Mouse (Mus musculus): ENCODE measurements around the gene Hpn.

The Hpn gene

DNA sequence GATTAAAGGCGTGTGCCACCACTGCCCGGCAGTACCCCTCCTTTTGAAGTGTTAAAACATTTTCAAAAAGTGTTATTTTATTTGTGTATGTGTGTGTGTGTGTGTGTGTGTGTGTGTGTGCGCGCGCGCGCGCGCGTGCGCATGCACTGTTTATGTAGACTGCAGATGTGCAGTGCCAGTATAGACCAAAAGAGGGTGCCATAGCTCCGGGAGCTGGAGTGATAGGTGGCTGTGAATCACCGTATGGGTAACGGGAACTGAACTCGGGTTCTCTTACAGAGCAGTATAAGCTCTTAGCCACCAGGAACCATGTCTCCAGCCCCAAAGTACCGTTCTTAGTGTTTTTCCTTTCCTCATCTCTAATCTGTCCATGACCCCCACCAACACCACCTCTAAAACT is 29.8 kb upstream of the Hpn start:
- in situ Hi-C loops (cut with MboI; ENCODE audit: low sequenced_read_pairs) = no loop called here

DNA sequence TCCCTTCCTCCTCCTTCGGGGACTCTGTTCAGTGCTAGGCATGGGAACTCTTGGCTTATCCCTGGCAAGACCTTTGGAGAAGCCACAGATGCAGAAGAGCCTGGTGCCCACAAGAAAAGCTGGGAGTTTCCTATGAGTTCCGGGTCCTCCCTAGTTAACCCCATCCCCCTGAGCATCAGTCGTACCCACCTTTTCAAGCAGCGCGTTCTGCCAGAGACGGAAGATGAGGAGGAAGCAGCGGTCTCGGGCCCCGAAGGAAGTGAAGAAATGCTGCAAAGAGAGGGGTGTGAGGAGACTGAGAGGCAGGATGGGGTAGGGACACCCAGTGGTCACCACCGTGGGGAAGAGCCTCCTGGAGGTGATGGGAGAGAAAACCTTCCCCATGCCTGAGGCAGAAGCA is 25.9 kb upstream of the Hpn start:
- in situ Hi-C loops (cut with MboI; ENCODE audit: low sequenced_read_pairs) = no loop called here

DNA sequence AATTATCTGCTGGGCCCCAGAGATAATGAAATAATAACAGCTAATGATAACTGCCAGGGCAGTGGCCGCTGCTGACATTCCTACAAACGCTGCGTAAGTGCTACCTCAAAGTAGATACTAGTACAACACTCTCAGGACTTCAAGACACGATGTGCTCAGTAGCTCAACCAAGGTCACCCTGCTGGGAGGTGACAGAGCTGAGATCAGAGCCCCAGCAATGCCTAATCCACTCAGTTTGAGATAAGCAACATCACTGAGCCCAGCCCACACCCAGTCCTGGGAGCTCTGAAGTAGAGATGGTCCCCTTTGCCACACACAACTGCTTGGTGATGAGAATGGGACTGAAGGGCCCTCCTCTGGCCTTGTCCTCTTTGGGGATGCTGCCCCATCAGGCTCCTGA is 25.2 kb upstream of the Hpn start:
- in situ Hi-C loops (cut with MboI; ENCODE audit: low sequenced_read_pairs) = no loop called here

GRCm38 (mm10) chr7:31139765-31140164 is 24.7 kb upstream of the Hpn start:
- in situ Hi-C loops (cut with MboI; ENCODE audit: low sequenced_read_pairs) = no loop called here

DNA sequence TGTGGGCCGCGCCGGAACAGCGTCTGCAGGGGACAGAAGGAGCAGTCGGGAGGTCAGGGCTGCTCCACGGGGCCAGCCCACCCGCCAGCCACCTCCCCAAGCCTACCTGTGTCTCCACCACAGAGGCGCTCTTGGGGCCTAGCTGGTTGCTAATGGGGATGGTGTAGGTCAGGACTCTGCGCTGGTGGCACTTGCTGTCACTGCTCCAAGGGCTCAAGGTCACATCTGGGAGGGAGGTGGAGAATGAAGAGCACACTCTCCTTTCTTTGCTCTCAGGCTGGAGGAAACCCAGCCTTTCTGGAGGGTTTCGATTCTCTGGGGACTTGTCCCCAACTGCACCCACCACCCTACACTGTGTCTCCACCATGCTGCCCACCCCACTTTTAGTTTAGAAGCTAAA is 20.6 kb upstream of the Hpn start:
- in situ Hi-C loops (cut with MboI; ENCODE audit: low sequenced_read_pairs) = no loop called here

- in situ Hi-C loops (cut with MboI; ENCODE audit: low sequenced_read_pairs) = no loop called here
Measured at GRCm38 (mm10) chr7:31131866-31132265, 16.8 kb upstream of the Hpn start.

GRCm38 (mm10) chr7:31130841-31131240 is 15.8 kb upstream of the Hpn start:
- in situ Hi-C loops (cut with MboI; ENCODE audit: low sequenced_read_pairs) = no loop called here

DNA sequence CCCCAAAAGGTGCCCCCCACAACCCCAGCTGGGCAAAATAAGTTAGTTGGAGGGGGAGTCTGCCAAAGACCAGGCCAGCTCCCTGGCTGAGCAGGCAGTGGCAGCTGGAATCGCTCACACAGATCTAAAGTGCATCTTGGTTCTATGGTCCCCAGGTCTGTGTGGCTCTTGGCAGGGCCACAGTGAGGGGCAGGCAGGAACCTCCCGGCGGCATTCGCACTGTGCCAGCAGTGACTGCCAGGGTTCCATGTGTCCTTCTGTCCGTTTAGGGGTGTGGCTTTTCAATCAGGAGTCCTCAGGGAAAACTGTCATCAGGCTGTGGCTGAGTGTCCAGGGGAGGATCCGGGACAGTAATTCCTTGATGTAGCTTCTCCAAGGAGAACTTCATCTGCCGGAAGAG is 15.1 kb upstream of the Hpn start:
- in situ Hi-C loops (cut with MboI; ENCODE audit: low sequenced_read_pairs) = no loop called here

GRCm38 (mm10) chr7:31128157-31128705 is 13.1 kb upstream of the Hpn start:
- in situ Hi-C loops (cut with MboI; ENCODE audit: low sequenced_read_pairs) = no loop called here

- in situ Hi-C loops (cut with MboI; ENCODE audit: low sequenced_read_pairs) = no loop called here
Measured at GRCm38 (mm10) chr7:31126851-31127724, 12.0 kb upstream of the Hpn start, which contains the start of gene Scn1b. Gene Scn1b (minus strand): TSS chr7:31127003.

DNA sequence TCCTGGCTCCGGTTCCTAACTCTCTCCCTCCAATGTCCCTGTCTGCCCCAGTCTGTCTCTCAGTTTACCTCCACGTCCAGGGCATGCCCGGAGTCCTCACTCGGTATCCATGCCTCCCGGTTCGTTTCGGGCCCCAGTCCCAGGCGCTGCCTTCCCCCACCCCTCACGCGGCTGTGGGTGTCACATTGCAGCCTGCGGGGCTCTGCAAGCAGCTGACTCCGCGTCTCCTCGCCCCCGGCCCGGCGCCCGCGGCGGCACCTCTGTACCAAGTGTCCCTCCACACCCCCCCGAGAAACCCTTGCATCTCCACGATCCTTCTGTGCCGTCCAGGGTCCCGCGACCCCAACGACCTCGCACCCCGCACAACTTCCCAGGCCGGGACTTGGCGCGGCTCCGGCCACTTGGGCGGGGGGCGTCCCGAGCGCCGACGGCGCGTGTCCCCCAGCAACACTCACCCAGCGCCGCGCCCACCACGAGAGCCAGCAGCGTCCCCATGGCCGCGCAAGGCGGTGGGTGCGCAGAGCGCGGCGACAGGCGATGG is 11.2 kb upstream of the Hpn start:
- in situ Hi-C loops (cut with MboI; ENCODE audit: low sequenced_read_pairs) = no loop called here

DNA sequence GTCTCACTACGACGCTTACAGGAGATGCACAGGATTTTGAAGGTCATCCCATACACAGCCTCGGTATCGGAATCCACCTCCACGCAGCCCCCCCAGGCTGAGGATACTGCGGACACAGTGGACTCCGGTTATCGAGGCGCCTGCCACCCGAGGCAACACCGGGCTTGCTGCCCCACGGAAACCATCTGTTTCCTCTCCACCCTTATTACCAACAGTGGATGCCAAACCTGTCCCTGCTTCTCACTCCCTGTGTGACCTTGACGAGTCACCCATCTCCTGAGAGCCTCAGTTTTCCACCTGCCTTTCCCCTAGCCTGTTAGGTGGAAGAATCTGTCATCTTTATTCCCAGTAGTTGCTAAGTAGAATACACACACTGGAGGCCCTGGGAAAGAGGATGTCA is 10.0 kb upstream of the Hpn start:
- in situ Hi-C loops (cut with MboI; ENCODE audit: low sequenced_read_pairs) = no loop called here

GRCm38 (mm10) chr7:31124381-31124780 is 9.3 kb upstream of the Hpn start:
- in situ Hi-C loops (cut with MboI; ENCODE audit: low sequenced_read_pairs) = no loop called here

DNA sequence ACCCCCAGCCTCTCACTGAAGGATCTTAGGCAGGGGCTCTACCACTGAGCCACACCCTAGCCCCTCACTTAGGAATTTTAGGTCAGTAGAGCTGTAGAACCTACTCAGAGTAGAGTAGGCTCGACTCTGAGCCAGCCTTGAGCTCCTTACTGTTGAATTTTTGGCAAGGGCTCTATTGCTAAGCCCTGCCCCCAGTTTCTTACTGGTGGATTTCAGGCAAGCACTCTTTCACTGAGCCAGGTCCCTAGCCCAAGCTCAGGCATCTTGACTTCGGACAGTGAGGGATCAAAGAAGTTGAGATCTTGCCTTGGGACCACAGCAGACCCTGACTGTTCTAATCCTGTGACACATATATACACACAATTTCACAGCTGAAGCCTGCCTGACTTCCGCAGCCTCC is 8.6 kb upstream of the Hpn start:
- in situ Hi-C loops (cut with MboI; ENCODE audit: low sequenced_read_pairs) = no loop called here

- in situ Hi-C loops (cut with MboI; ENCODE audit: low sequenced_read_pairs) = no loop called here
Measured at GRCm38 (mm10) chr7:31122641-31123631, 7.8 kb upstream of the Hpn start.

DNA sequence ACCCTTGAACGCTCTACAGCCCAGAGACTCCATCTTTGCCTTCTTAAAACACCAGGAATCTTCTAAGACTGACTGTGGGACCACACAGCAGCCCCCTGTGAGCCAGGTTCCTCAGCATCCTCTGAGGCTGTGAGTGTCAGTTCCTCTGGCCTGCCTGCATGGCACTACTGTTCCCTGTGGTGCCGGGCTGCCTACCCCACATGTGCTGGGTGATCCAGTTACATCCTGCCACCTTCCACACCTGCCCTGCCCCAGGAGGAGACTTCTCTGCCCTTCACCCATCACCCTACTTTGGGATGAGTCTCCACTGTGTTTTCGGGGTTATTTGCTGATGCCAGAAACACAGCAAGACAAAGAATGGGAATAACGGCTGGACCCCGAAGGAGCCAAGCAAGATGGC is 4.5 kb upstream of the Hpn start:
- in situ Hi-C loops (cut with MboI; ENCODE audit: low sequenced_read_pairs) = no loop called here

- in situ Hi-C loops (cut with MboI; ENCODE audit: low sequenced_read_pairs) = no loop called here
Measured at GRCm38 (mm10) chr7:31118486-31118885, 3.4 kb upstream of the Hpn start.

- in situ Hi-C loops (cut with MboI; ENCODE audit: low sequenced_read_pairs) = no loop called here
Measured at GRCm38 (mm10) chr7:31117465-31117864, 2.4 kb upstream of the Hpn start.

DNA sequence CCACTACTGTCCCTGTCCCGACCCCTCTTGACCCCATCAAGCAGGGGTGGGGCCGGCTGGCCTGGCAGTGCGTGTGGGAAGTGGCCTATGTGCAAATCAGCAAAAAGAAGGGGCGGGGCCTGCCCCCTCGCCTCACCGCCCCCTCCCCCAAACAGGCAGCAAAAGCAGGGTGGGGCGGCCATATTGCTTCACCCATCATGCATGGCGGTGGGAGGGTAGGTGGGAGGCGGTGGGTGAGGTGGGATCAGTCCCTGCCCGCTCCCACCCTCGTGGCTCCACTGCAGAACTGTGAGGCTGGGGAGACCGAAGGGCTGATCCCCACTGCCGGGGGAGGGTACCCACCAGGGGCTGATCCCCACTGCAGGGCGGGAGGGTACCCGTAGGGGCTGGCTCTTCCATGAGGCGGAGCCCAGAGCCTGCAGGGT is 1.6 kb upstream of the Hpn start:
- in situ Hi-C loops (cut with MboI; ENCODE audit: low sequenced_read_pairs) = no loop called here

DNA sequence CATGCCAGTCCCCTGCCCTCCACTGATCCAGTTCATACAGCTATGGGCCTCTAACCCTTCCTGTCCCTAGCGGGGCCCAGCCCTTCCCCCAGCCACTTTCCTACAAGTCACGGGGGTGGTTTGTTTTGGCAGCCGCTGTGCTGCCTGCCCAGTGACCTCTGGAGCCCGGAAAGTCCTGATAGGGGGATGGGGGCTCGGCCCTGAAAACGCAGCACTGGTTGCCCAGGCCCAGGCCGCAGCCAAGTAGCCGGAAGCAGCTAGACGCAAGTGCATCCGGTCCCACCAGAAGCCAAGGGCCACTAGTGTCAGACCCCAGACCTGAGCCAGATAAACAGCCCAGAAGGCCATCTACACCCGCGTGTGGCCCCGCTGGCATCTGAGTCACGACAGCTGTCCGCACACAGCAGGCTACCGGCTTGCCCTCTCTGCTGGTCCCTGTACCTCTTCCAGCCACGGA is 525 bp upstream of the Hpn start:
- in situ Hi-C loops (cut with MboI; ENCODE audit: low sequenced_read_pairs) = no loop called here

GRCm38 (mm10) chr7:31114646-31115045 is 444 bp downstream of the Hpn start:
- in situ Hi-C loops (cut with MboI; ENCODE audit: low sequenced_read_pairs) = no loop called here

Data from CH12F3 (cell line).